Mouse (Mus musculus) right cerebral cortex, adult 18-20 months (tissue): ENCODE measurements around the gene Fpr1.
"Not testable (repeated sequence)": the region's sequence is repeated elsewhere in the genome, so short reads cannot be mapped to it uniquely, and the experiment has no call there.

Experiments used
- DNase-seq: peaks from one replicate; pipeline ENCODE4 v3.0.0; 2022; ENCODE audit warnings: mixed read lengths

The Fpr1 gene

GRCm38 (mm10) chr17:17849906-17850712, 33.6 kb downstream of the Fpr1 start:
- DNase-seq = peak; percentile 41

GRCm38 (mm10) chr17:17848988-17849387, 34.8 kb downstream of the Fpr1 start:
- DNase-seq = no peak

- no peak for DNase-seq
These were observed 38.3 kb downstream of the Fpr1 start for GRCm38 (mm10) chr17:17845187-17846027.

- not testable (repeated sequence) for DNase-seq
These were observed 39.1 kb downstream of the Fpr1 start for GRCm38 (mm10) chr17:17844606-17845005.

GRCm38 (mm10) chr17:17843534-17844261, 40.0 kb downstream of the Fpr1 start:
- no peak for DNase-seq

- DNase-seq = no peak
These were observed 42.9 kb downstream of the Fpr1 start for GRCm38 (mm10) chr17:17840796-17841195.

GRCm38 (mm10) chr17:17839276-17839675, 44.5 kb downstream of the Fpr1 start:
- DNase-seq = no peak

GRCm38 (mm10) chr17:17837919-17838701, 45.6 kb downstream of the Fpr1 start:
- peak; percentile 97 for DNase-seq

- no peak for DNase-seq
These were observed 46.3 kb downstream of the Fpr1 start for GRCm38 (mm10) chr17:17837426-17837825.

- peak; percentile 29 for DNase-seq
These were observed 47.6 kb downstream of the Fpr1 start for GRCm38 (mm10) chr17:17836101-17836500.

GRCm38 (mm10) chr17:17834896-17835295, 48.8 kb downstream of the Fpr1 start:
- no peak for DNase-seq

- no peak for DNase-seq
These were observed 53.0 kb downstream of the Fpr1 start for GRCm38 (mm10) chr17:17830731-17831130.

GRCm38 (mm10) chr17:17829816-17830535, 53.8 kb downstream of the Fpr1 start:
- DNase-seq = no peak

- DNase-seq = no peak
These were observed 54.5 kb downstream of the Fpr1 start for GRCm38 (mm10) chr17:17829052-17829785.

- peak; percentile 40 for DNase-seq
These were observed 55.4 kb downstream of the Fpr1 start for GRCm38 (mm10) chr17:17828191-17828981.

- DNase-seq = peak; percentile 48
These were observed 56.0 kb downstream of the Fpr1 start for GRCm38 (mm10) chr17:17827658-17828190.

GRCm38 (mm10) chr17:17826751-17827657, 56.7 kb downstream of the Fpr1 start, which contains the start of gene Spaca6:
Spaca6 (plus strand) TSS chr17:17827158.
- peak; percentile 93 for DNase-seq
